Mouse (Mus musculus) frontal cortex, adult 2 months (tissue): ENCODE results near the gene Ccl8. TPM values are rescaled to one million over a fixed set of nuclear protein-coding genes. Genes with fewer than 3 reads are reported as not detected.

Source experiments
- polyA plus RNA-seq: library from polyadenylated mRNA; depleted of rRNA; stranded (reverse); fragments of >200 nt; gene quantifications from 2 replicates; pipeline ENCODE4 v1.2.3, GENCODE M21; 2012; rRNA removed

The Ccl8 gene
- polyA plus RNA-seq, 1 experiment = 0.24 TPM

Other genes with a start within 250 kb of the Ccl8 start
- gene Asic2, start 146.7 kb upstream of the Ccl8 start, polyA plus RNA-seq = 54.8 and 57.8 TPM in 2 replicates
- 0.30 and 0.36 TPM in 2 replicates for gene Ccl2, start 79.6 kb upstream of the Ccl8 start, polyA plus RNA-seq
- gene Gm17268, start 76.6 kb upstream of the Ccl8 start, polyA plus RNA-seq = not detected in 2 replicates
- 0.19 and 0.44 TPM in 2 replicates for gene Ccl7, start 69.5 kb upstream of the Ccl8 start, polyA plus RNA-seq
- 0.08 and 0.15 TPM in 2 replicates for gene Ccl11, start 57.4 kb upstream of the Ccl8 start, polyA plus RNA-seq
- gene Ccl12, start 13.3 kb upstream of the Ccl8 start, polyA plus RNA-seq = 1.9 and 2.7 TPM in 2 replicates
- gene Ccl1, start 190.5 kb downstream of the Ccl8 start, polyA plus RNA-seq = not detected in 2 replicates